Mouse (Mus musculus) R1 (cell line): ENCODE results near the gene AC124108.1.

Experiments
- DNase-seq: peaks from one replicate; pipeline ENCODE4 v3.0.0-alpha.2; 2018; ENCODE audit warnings: low read depth, low spot score

AC124108.1 gene

GRCm38 (mm10) chr1:132245010-132245409 lies 53.8 kb downstream of the AC124108.1 start:
- DNase-seq = no peak

- DNase-seq = no peak
Observed at GRCm38 (mm10) chr1:132246137-132246536, 54.9 kb downstream of the AC124108.1 start.

DNA sequence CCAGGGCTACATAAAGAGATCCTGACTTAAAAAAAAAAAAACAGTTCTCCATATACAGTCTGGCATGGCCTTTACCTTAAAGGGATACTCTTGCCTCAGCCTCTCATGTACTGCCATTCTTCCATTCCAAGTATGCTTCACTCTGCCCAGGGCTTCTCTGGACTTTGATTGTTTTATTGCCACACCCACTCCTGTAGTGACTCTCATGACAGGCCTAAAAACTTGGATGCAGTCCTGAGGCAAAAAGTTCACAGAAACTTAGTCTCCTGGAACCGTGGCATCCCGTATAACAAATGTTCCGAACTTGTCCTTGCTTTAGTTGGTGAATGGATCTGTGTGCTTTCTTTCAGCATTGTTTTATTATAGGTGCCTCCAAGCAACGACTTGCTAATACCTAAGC lies 55.4 kb downstream of the AC124108.1 start:
- no peak for DNase-seq

DNA sequence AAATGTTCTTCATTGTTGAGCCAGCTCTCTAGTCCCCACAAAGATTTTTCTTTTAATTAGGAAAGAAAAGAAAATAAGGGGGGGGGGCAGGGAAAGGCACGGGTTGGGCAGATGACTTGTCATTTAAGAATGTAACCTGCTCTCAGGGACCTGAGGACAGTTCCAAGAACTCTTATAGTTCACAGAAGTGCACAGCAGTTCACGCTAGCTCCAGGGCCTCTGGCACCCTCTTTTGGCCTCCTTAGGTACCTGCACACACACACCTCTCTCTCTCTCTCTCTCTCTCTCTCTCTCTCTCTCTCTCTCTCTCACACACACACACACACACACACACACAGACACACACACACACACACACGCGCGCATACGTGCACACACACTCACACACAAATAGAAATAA lies 63.2 kb downstream of the AC124108.1 start:
- peak; percentile 70 for DNase-seq
